Comparison of ENCODE assay signal across 30 mouse cellular contexts in the genomic region with DNA sequence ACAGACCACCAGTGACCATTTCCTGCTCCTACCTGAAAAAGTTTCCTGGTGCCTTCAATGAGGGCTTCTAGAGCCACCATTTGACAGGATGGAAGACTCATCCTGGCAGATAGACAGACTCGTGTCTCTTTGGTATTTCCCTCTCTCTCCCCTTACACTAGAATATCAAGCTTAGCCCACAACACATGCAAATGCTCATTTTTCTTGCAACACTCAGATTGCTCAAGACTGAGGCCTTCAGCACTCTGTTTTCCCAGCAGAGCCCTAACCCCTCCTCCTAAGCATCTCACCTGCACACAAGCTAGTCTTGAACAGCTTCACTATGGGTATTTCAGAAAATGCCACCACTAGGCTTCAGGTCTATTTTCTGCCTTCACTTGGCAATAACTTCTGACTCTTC. TPM values are rescaled to one million over a fixed set of nuclear protein-coding genes. Genes with fewer than 3 reads are reported as not detected.
DNase-seq lines count a peak whose midpoint lies in the region; ATAC-seq and TF ChIP-seq lines count a peak whose summit lies in the region.
"Had no signal": no experiment of that assay in that cellular context is flagged by ENCODE, and none has a peak within 500 bp of the region (broad histone marks: within the 10 kb centered on the region; RNA-seq: fewer than 3 reads in every experiment).

No protein-coding gene starts in this region.

- no peak for TF ChIP-seq EP300 in lung, postnatal 0 days (IDR thresholded peaks at IDR 0.05)

- TF ChIP-seq POLR2A in bone marrow, adult 2 months (IDR thresholded peaks at IDR 0.05; ENCODE audit: borderline replicate concordance, control insufficient read depth, low read depth, low read length), result no peak

- TF ChIP-seq CTCF in lung, postnatal 0 days (IDR thresholded peaks at IDR 0.05), result no peak
- no peak for TF ChIP-seq CTCF in bone marrow, adult 2 months (IDR thresholded peaks at IDR 0.05; ENCODE audit: control insufficient read depth, insufficient read depth, low read length)

- DNase-seq in lung, postnatal 0 days (ENCODE audit: low spot score), result peak; percentile 74
- DNase-seq in lung, postnatal 10 days, result no peak
- DNase-seq in spleen, postnatal 14 days (ENCODE audit: low spot score in 2 of 2), result no peak
- DNase-seq in right cerebral cortex, postnatal 14 days, result no peak
- DNase-seq in kidney, postnatal 14 days, result no peak
- DNase-seq: adrenal gland, postnatal 10 days; cerebellum, adult 11-12 months; cerebellum, adult 9-11 months; gastrocnemius, adult 2 months; gastrocnemius, postnatal 36 days; heart, adult 2 months; heart, postnatal 4 days; kidney, adult 8-10 months; layer of hippocampus, postnatal 36 days; left cerebral cortex, postnatal 4 days; liver, embryonic 13.5 days; lung, embryonic 14.5 days; retina, postnatal 1 day; spleen, adult 18-20 months; thymus, adult 18-20 months; thymus, postnatal 25 days had no signal

- no peaks in the 10 kb centered on the region for H3K9me3 ChIP-seq in lung, postnatal 0 days (ENCODE audit: low read length)
- H3K9me3 ChIP-seq: embryonic facial prominence, embryonic 13.5 days; heart, embryonic 12.5 days; liver, embryonic 13.5 days; midbrain, embryonic 12.5 days had no signal

- no peak overlapping the region for H3K9ac ChIP-seq in lung, postnatal 0 days (replicated peaks; ENCODE audit: low read depth)
- H3K9ac ChIP-seq: embryonic facial prominence, embryonic 13.5 days; heart, embryonic 12.5 days; hindbrain, embryonic 14.5 days; liver, embryonic 13.5 days; lung, embryonic 14.5 days; midbrain, embryonic 12.5 days had no signal

- H3K27me3 ChIP-seq in lung, postnatal 0 days (replicated peaks; ENCODE audit: insufficient read depth, low read length), result no peaks in the 10 kb centered on the region
- H3K27me3 ChIP-seq: embryonic facial prominence, embryonic 13.5 days; heart, embryonic 12.5 days; liver, embryonic 13.5 days; midbrain, embryonic 12.5 days had no signal

- no peak overlapping the region for H3K4me2 ChIP-seq in lung, postnatal 0 days (replicated peaks; ENCODE audit: low read depth, low read length)
- H3K4me2 ChIP-seq: embryonic facial prominence, embryonic 13.5 days; heart, embryonic 12.5 days; hindbrain, embryonic 14.5 days; liver, embryonic 13.5 days; lung, embryonic 14.5 days; midbrain, embryonic 12.5 days had no signal

- ATAC-seq in lung, postnatal 0 days, result peak; percentile 72
- peak; percentile 28 for ATAC-seq in inflammation-experienced regulatory T-cells, adult 6 months
- ATAC-seq: forebrain, embryonic 16.5 days had no signal

- H3K4me3 ChIP-seq in lung, postnatal 0 days (ENCODE audit: low read depth, low read length), result no peak overlapping the region
- peak overlapping the region; percentile 64 for H3K4me3 ChIP-seq in bone marrow, adult 2 months (replicated peaks; ENCODE audit: control insufficient read depth, low read depth, low read length)
- H3K4me3 ChIP-seq: embryonic facial prominence, embryonic 13.5 days; gastrocnemius, adult 2 months; heart, adult 2 months; heart, embryonic 12.5 days; liver, embryonic 13.5 days; midbrain, embryonic 12.5 days had no signal

- H3K27ac ChIP-seq in lung, postnatal 0 days (ENCODE audit: low read length), result no peak overlapping the region
- H3K27ac ChIP-seq in bone marrow, adult 2 months (ENCODE audit: control insufficient read depth, insufficient read depth, low read depth, low read length, poor library complexity), result peak overlapping the region; percentile 70; the same call in 1 of the 2 replicates
- H3K27ac ChIP-seq: embryonic facial prominence, embryonic 13.5 days; gastrocnemius, adult 2 months; heart, adult 2 months; hindbrain, embryonic 14.5 days; kidney, postnatal 0 days; liver, embryonic 13.5 days; midbrain, embryonic 12.5 days; stomach, postnatal 0 days had no signal

- no peaks in the 10 kb centered on the region for H3K4me1 ChIP-seq in lung, postnatal 0 days (ENCODE audit: insufficient read depth, low read depth, low read length)
- peaks cover 4% of the 10 kb centered on the region for H3K4me1 ChIP-seq in bone marrow, adult 2 months (ENCODE audit: control insufficient read depth, insufficient read depth, low read length)
- H3K4me1 ChIP-seq: liver, embryonic 13.5 days had no signal

- H3K36me3 ChIP-seq in lung, postnatal 0 days (ENCODE audit: insufficient read depth, low read length), result 0 out of 2 replicates have a peak, but pooled peaks cover 9% of the 10 kb centered on the region
- H3K36me3 ChIP-seq: liver, embryonic 13.5 days had no signal

- 42% methylated on average over 1 of the region's 1 CpGs for whole genome bisulfite sequencing in lung, postnatal 0 days
- WGBS in bone marrow, adult 2 months, result 27% methylated on average over 1 of the region's 1 CpGs

RNA-seq across cellular contexts. Expression of gene Rnf144a, which starts 23.9 kb away (rescaled TPM):
- polyA plus RNA-seq in lung, postnatal 0 days (2015; fragmentation: Nextera tagmentation; extraction: Ambion mirVana), result 69.6 and 73.7 TPM in 2 replicates
- 7.6 and 13.2 TPM in 2 replicates for polyA plus RNA-seq in bone marrow, adult 2 months (2011; ENCODE audit: insufficient read depth, insufficient read length, low replicate concordance, missing spikeins)
- 1 to 10 TPM; 1.3 to 4.6 (median 3.6) TPM for polyA plus RNA-seq in inflammation-experienced regulatory T-cells, adult 6 months (2017; shearing (Covaris generic))
